Comparison of ENCODE assay signal across 27 mouse cellular contexts in the genomic region with DNA sequence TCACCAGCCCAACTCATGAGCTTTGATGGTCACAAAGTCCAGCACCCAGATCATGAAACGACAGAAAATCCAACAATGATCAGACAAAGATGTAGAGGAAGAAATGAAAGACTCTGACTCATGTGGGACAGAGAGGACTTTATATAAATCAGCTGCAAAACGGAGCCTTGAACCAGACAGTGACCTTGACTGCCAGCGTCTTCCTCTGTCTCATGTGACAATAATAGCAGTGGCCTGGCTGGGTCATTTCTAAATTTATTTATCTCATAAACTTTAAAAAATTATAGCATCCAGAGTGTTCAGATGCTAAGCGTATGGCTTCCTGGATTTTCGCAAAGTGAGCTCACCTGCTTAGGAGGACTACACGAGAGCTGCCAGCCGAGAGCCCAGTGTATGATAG. TPM values are rescaled to one million over a fixed set of nuclear protein-coding genes. Genes with fewer than 3 reads are reported as not detected.
DNase-seq lines count a peak whose midpoint lies in the region; ATAC-seq and TF ChIP-seq lines count a peak whose summit lies in the region.
"Had no signal": no experiment of that assay in that cellular context is flagged by ENCODE, and none has a peak within 500 bp of the region (broad histone marks: within the 10 kb centered on the region; RNA-seq: fewer than 3 reads in every experiment).

No protein-coding gene starts in this region.

- H3K4me1 ChIP-seq in heart, adult 2 months (ENCODE audit: control insufficient read depth, insufficient read depth, low read length), result peaks cover 3% of the 10 kb centered on the region
- peaks cover 35% of the 10 kb centered on the region for H3K4me1 ChIP-seq in midbrain, embryonic 10.5 days
- peaks cover 12% of the 10 kb centered on the region for H3K4me1 ChIP-seq in midbrain, postnatal 0 days (ENCODE audit: insufficient read depth, low read length)

- H3K36me3 ChIP-seq in heart, adult 2 months (ENCODE audit: control insufficient read depth, insufficient read depth, low read length), result no peaks in the 10 kb centered on the region
- no peaks in the 10 kb centered on the region for H3K36me3 ChIP-seq in midbrain, embryonic 10.5 days
- H3K36me3 ChIP-seq in midbrain, postnatal 0 days (ENCODE audit: insufficient read depth, low read length), result no peaks in the 10 kb centered on the region
- H3K36me3 ChIP-seq: embryonic facial prominence, embryonic 12.5 days; embryonic facial prominence, embryonic 15.5 days; G1E; heart, embryonic 12.5 days; heart, embryonic 15.5 days; hindbrain, embryonic 10.5 days; hindbrain, embryonic 13.5 days; intestine, embryonic 15.5 days had no signal

- WGBS in heart, adult 2 months, result 67% methylated on average over 7 of the region's 7 CpGs
- WGBS in midbrain, embryonic 10.5 days, result 88% methylated on average over 7 of the region's 7 CpGs
- 89% methylated on average over 7 of the region's 7 CpGs for WGBS in midbrain, postnatal 0 days

- intact Hi-C loops in heart, adult 2 months (cut with DNase I), result no loop called here

- DNase-seq in adrenal gland, adult 2 months, result peak; percentile 76
- no peak for DNase-seq in adrenal gland, postnatal 25 days
- no peak for DNase-seq in heart, adult 2 months
- no peak for DNase-seq in heart, adult 8-10 months (ENCODE audit: low spot score)
- no peak for DNase-seq in midbrain, embryonic 10.5 days (ENCODE audit: low spot score)
- DNase-seq in midbrain, postnatal 0 days (ENCODE audit: low spot score), result no peak
- no peak for DNase-seq in thymus, postnatal 4 days
- DNase-seq: B cell, adult 2 months; forebrain, postnatal 0 days; gastrocnemius, postnatal 36 days; heart, postnatal 10 days; heart, postnatal 36 days; kidney, adult 11 months had no signal

- peak overlapping the region; percentile 38; the same call in 1 of the 2 replicates for H3K27ac ChIP-seq in heart, adult 2 months
- H3K27ac ChIP-seq in midbrain, embryonic 10.5 days (replicated peaks), result 0 out of 2 replicates have a peak overlapping the region, but pooled peaks have one; percentile 2
- no peak overlapping the region for H3K27ac ChIP-seq in midbrain, postnatal 0 days (ENCODE audit: low read depth, low read length)
- H3K27ac ChIP-seq: embryonic facial prominence, embryonic 12.5 days; embryonic facial prominence, embryonic 15.5 days; heart, embryonic 15.5 days; hindbrain, embryonic 13.5 days; intestine, embryonic 15.5 days had no signal

- H3K4me2 ChIP-seq in midbrain, postnatal 0 days (ENCODE audit: low read depth, low read length, poor library complexity, severe bottlenecking), result no peak overlapping the region
- H3K4me2 ChIP-seq: embryonic facial prominence, embryonic 12.5 days; embryonic facial prominence, embryonic 15.5 days; heart, embryonic 12.5 days; heart, embryonic 15.5 days; hindbrain, embryonic 13.5 days; intestine, embryonic 15.5 days had no signal

- no peaks in the 10 kb centered on the region for H3K79me2 ChIP-seq in heart, adult 2 months (replicated peaks; ENCODE audit: control insufficient read depth, insufficient read depth, low read length)

- TF ChIP-seq CTCF in heart, adult 2 months (IDR thresholded peaks at IDR 0.05), result no peak
- TF ChIP-seq CTCF in midbrain, postnatal 0 days (IDR thresholded peaks at IDR 0.05), result no peak

- TF ChIP-seq EP300 in heart, adult 2 months (IDR thresholded peaks at IDR 0.05; ENCODE audit: insufficient read depth, low read depth, low read length), result no peak

- no peak for TF ChIP-seq POLR2A in heart, adult 2 months (IDR thresholded peaks at IDR 0.05; ENCODE audit: insufficient read depth, low read depth, low read length)

- H3K9me3 ChIP-seq in midbrain, embryonic 10.5 days (replicated peaks), result no peaks in the 10 kb centered on the region
- H3K9me3 ChIP-seq in midbrain, postnatal 0 days (ENCODE audit: low read length), result no peaks in the 10 kb centered on the region
- H3K9me3 ChIP-seq: embryonic facial prominence, embryonic 12.5 days; embryonic facial prominence, embryonic 15.5 days; heart, embryonic 12.5 days; heart, embryonic 15.5 days; hindbrain, embryonic 10.5 days; hindbrain, embryonic 13.5 days; intestine, embryonic 15.5 days had no signal

- H3K27me3 ChIP-seq in heart, adult 2 months (ENCODE audit: control insufficient read depth, insufficient read depth, low read length), result no peaks in the 10 kb centered on the region
- no peaks in the 10 kb centered on the region for H3K27me3 ChIP-seq in midbrain, embryonic 10.5 days (ENCODE audit: low read depth, poor library complexity, severe bottlenecking)
- no peaks in the 10 kb centered on the region for H3K27me3 ChIP-seq in midbrain, postnatal 0 days (ENCODE audit: insufficient read depth, low read length)
- H3K27me3 ChIP-seq: embryonic facial prominence, embryonic 12.5 days; embryonic facial prominence, embryonic 15.5 days; heart, embryonic 15.5 days; hindbrain, embryonic 13.5 days; intestine, embryonic 15.5 days; Patski had no signal

- ATAC-seq in midbrain, postnatal 0 days (ENCODE audit: low FRiP score), result no peak
- ATAC-seq: forebrain, embryonic 14.5 days; forebrain, postnatal 0 days; hindbrain, embryonic 16.5 days; intestine, embryonic 15.5 days; Patski had no signal

- H3K4me3 ChIP-seq in heart, adult 2 months, result no peak overlapping the region
- H3K4me3 ChIP-seq in midbrain, embryonic 10.5 days, result no peak overlapping the region
- no peak overlapping the region for H3K4me3 ChIP-seq in midbrain, postnatal 0 days (ENCODE audit: low read depth, low read length)
- H3K4me3 ChIP-seq: embryonic facial prominence, embryonic 12.5 days; embryonic facial prominence, embryonic 15.5 days; heart, embryonic 12.5 days; heart, embryonic 15.5 days; hindbrain, embryonic 10.5 days; hindbrain, embryonic 13.5 days; intestine, embryonic 15.5 days had no signal

- no peak overlapping the region for H3K9ac ChIP-seq in heart, adult 2 months (ENCODE audit: low read depth, low read length)
- no peak overlapping the region for H3K9ac ChIP-seq in midbrain, postnatal 0 days (replicated peaks; ENCODE audit: low read length, poor library complexity, severe bottlenecking)
- H3K9ac ChIP-seq: embryonic facial prominence, embryonic 12.5 days; embryonic facial prominence, embryonic 15.5 days; forebrain, postnatal 0 days; heart, embryonic 12.5 days; heart, embryonic 15.5 days; hindbrain, embryonic 13.5 days; intestine, embryonic 15.5 days had no signal

RNA-seq across cellular contexts. Expression of a gene that starts 27.9 kb away (rescaled TPM):
- total RNA-seq in adrenal gland, adult 2 months (2021), result 10 to 100 TPM; 17.5 to 29.6 TPM
- polyA plus RNA-seq in adrenal gland, adult 2 months (2012; rRNA removed), result 13.3 and 13.5 TPM in 2 replicates
- 15.5 and 20.6 TPM in 2 replicates for total RNA-seq in adrenal gland, postnatal 25 days (2021)
- total RNA-seq in heart, adult 2 months (2021), result 10 to 100 TPM; 73.5 to 84.7 TPM
- polyA plus RNA-seq in heart, adult 2 months (2012; rRNA removed), result 68.7 and 112 TPM in 2 replicates
- total RNA-seq in heart, adult 8-10 months (2022), result 10 to 100 TPM; 65.1 to 92.0 (median 80.7) TPM
- 121 and 123 TPM in 2 replicates for polyA plus RNA-seq in midbrain, embryonic 10.5 days (2016; fragmentation: Nextera tagmentation; extraction: Ambion mirVana)
- 43.9 and 52.0 TPM in 2 replicates for total RNA-seq in midbrain, postnatal 0 days (2014; rRNA removed)
- polyA plus RNA-seq in midbrain, postnatal 0 days (2015; fragmentation: Nextera tagmentation; extraction: Ambion mirVana), result 34.0 and 37.4 TPM in 2 replicates
- total RNA-seq: CH12.LX; common myeloid progenitor, adult 5-6 weeks; granulocyte monocyte progenitor cell, adult 5-6 weeks had no signal
- polyA plus RNA-seq: G1E had no signal
